Mouse (Mus musculus): ENCODE measurements around the gene Gm49450.
"Not testable (repeated sequence)": the region's sequence is repeated elsewhere in the genome, so short reads cannot be mapped to it uniquely, and the experiment has no call there.

The Gm49450 gene

GRCm38 (mm10) chr15:98927566-98927965 lies 25.8 kb downstream of the Gm49450 start:
- DNase-seq (ENCODE audit: low spot score in 2 of 2), result no peak

- DNase-seq (ENCODE audit: low spot score in 2 of 2), result no peak
Observed at GRCm38 (mm10) chr15:98924682-98925081, 28.7 kb downstream of the Gm49450 start.

- no peak for DNase-seq (ENCODE audit: low spot score in 2 of 2)
Observed at GRCm38 (mm10) chr15:98923031-98923537, 30.3 kb downstream of the Gm49450 start.

DNA sequence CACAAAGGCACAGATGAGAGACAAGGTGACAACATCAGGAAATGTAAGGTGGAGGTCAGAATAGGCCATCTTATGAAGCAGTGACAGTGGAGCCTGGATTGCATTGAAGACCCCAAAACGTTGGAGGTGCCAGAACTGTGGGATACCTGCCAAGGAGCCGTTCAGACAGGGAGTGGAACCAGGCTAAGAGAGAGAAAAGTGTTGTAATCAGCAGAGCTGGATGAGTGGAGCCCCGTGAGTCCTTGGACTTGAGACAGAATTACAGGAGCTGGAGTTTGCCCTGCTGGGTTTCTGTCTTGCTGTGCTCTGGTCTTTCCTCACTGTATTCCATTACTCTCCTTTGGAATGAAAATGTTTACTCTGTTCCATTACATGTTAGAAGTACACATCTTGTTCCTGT lies 30.8 kb downstream of the Gm49450 start:
- no peak for DNase-seq (ENCODE audit: low spot score in 2 of 2)

DNA sequence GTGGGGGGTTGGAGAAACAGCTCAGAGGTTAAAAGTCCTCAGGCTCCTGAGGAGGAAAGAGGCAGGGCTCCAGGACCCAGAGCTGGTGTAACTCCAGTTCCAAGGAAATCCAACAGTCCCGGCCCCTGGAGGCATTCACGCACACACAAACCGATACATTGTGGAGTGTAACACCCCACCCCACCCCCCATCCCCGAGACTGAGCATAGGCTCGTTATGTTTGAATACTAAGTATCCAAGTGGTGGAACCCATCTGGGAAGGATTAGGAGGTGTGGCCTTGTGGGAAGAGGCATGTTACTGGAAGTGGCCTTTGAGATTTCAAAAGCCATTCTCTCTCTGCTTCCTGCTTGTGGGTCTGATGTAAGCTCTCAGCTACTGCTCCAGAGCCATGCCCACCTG lies 31.8 kb downstream of the Gm49450 start:
- DNase-seq (ENCODE audit: low spot score in 2 of 2), result no peak

- DNase-seq (ENCODE audit: low spot score in 2 of 2), result not testable (repeated sequence)
Observed at GRCm38 (mm10) chr15:98918499-98918895, 34.9 kb downstream of the Gm49450 start.

GRCm38 (mm10) chr15:98917538-98918498 lies 35.5 kb downstream of the Gm49450 start, which contains the start of gene Lmbr1l:
Lmbr1l (minus strand) TSS chr15:98918231.
- DNase-seq (ENCODE audit: low spot score in 2 of 2), result peak; percentile 99 to 100

DNA sequence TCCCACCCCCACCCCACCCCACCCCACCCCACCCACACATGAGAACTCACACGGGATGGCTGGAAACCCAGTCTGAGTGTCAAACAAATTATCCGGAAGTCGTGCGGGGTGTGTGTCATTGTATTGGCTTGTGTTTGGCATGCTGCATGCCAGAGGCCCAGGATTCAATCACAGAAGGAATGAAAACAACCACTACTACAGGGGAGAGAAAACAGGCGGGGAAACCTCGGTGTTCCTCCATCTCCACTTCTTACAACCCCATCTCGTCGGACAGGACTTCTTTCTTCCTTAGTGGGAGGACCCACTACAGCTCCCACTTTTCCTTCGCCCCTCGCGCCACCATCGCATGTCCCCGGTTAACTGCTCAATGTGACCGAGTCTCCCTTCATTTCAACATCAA lies 36.3 kb downstream of the Gm49450 start:
- DNase-seq (ENCODE audit: low spot score in 2 of 2), result no peak

DNA sequence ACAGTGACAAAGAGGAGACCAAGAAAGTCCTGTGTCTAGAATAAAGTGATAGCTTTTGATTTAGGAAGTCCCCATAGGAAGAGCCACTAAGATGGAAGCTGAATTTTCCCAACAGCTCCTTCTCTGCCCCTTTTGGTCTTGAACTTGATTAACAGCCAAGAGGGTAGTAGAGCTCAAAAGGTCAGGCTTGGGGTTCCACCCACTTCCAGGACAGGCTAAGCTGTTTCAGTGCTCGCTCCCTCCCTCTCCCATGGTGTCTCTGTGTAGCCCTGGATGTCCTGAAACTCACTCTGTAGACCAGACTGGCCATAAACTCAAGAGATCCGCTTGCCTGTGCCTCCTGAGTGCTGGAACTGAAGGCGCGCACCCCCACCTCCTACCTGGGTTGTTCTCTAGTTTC lies 37.3 kb downstream of the Gm49450 start:
- no peak for DNase-seq (ENCODE audit: low spot score in 2 of 2)

GRCm38 (mm10) chr15:98914903-98915302 lies 38.4 kb downstream of the Gm49450 start:
- no peak for DNase-seq (ENCODE audit: low spot score in 2 of 2)

- no peak for DNase-seq (ENCODE audit: low spot score in 2 of 2)
Observed at GRCm38 (mm10) chr15:98904692-98905091, 48.7 kb downstream of the Gm49450 start.

- DNase-seq (ENCODE audit: low spot score in 2 of 2), result no peak
Observed at GRCm38 (mm10) chr15:98902600-98902999, 50.8 kb downstream of the Gm49450 start.

GRCm38 (mm10) chr15:98901530-98901929 lies 51.8 kb downstream of the Gm49450 start:
- no peak for DNase-seq (ENCODE audit: low spot score in 2 of 2)

DNA sequence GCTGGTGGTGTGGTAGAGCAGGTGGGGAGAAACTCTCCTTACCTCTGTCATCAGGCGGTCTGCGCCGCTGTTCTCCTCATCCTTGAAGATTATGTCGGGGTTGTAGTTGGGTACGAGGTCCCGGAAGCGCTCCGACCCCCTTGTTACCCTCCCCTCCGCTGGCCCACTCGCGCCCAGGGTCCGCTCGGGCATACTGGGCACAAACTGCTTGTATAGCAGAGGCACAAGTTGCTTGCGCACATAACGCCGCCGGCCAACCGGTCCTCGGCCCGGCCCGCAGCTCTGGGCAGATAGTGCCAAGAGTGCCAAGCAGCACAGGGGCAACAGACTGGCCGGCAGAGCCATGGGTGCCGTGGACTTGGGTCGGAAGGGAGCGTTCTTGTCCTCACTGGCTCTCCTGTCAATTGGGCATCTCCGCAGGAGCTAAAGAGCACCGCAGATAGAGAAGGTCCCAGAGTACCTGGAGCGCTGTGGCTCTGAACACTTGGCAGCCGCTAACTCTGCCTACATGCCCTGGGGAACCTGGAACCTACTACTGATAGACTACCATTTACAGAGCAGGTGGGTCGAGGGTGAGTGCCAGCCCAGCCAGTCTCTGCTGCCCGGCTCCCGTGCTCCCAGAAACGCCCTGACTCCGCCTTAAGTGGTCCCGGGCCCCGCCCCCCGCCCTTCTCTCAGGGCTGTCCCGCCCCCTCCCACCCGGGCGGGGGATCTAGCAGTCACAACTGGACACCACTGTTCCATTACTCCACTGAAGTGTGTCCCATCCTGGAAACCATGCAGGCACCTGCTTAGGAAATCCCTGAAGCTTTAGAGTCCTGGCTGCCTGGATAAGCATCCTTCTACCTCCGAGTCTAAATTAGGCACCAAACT lies 55.2 kb downstream of the Gm49450 start, which contains the start of gene Dhh:
Gene Dhh, minus strand, starts transcription at position 613 of the 873 bp plus-strand sequence.
- DNase-seq (ENCODE audit: low spot score in 2 of 2), result no peak

DNA sequence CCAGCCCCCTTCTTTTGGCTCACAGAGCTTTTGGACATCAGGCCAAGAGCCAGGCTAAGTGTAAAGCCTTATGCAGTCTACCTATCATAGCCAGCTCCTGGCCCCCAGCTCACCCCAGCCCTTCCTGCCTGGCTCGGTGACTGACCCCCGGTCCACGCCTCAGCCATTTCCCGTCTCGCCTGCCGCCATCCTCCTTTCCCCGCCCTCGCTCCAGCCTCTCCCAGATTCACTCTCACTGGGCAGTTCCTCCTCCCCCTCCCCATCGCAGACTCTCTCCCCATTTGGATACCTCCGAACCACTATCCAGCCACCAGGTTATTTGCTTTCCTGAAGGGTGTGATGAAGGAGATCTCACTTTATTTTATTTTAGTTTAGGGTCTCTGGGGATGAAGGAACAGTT lies 55.9 kb downstream of the Gm49450 start:
- DNase-seq (ENCODE audit: low spot score in 2 of 2), result no peak

DNA sequence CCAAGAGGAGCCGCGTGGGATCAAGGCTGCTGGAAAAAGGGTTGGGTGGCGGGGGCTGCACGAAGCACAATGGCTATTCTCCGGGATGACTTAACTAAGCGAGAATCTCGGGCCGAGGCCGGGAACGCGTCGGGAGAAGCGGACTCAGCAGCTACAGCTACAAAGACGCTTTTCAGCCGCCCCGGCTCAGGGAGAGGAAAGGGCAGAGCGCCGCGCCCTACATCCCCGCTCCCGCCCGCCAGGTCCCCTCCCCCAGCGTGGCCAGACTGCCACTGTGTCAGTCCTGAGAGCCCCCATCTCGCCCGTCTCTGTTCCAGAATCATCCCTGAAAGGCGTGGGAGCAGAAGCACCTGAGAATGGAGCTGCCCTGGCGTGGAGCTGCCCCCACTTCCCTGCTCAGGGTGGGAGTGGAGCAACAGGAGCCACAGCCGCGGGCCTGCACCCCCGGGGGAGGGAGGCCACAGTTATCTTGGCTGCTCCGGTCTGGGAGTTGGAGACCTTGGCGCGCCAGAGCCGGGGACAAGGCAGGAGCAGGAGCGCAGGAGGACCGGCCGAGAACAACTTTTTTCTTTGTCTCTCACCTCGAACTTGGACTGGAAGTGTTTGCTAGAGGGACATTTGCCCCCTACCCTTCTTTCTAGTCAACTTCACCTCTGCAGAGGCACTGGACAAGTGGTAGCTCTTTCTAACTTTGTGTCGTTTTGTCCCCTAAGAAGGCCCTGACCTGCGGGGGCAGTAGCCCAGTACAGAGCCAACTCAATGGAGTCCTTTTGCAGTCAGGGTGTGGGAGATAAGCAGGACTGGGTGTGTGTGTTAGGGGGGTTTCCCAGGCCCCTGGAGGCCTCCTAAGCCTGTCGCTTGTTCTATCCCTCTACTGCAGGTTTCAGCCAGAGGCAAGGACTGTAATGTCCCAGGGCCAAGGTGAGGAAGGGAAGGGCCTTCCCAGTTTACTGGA lies 57.4 kb downstream of the Gm49450 start:
- DNase-seq (ENCODE audit: low spot score in 2 of 2), result no peak

DNA sequence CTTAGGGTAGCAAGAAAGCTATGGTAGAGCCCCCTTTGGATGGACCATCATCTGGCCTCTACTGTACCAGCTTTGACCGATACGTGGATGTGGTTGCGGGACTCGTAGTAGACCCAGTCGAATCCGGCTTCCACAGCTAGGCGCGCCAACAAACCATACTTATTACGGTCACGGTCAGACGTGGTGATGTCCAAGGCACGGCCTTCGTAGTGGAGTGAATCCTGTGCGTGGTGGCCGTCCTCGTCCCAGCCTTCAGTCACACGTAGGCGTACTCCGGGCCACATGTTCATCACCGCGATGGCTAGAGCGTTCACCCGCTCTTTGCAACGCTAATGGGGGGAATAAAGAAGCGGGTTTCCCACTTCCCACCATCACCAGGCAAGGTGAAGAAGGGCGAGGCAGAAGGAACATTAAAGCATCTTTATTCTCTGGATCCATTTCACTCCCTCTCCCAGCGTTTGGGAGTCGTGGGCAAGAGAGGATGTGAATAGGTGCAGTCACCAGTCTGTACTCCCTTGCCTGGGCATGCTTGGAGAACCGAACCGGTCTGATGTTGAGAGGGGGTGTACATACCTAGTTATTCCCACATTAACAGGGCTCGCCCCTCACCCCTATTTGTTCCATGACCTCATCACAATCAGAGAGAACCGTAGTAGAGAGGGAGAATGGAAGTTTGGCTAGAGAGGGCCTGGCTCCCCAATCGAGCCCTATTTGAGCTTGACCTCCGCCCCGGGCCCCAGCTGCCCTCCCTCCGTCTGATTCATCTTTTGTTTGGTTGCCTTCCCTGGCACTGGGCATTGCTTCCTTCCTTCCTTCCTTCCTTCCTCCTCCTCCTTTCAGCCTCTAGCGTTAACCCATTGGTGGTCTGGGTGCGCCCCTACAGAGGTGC lies 58.4 kb downstream of the Gm49450 start:
- peak in 1 of 2 experiments; percentile 14 for DNase-seq (ENCODE audit: low spot score in 2 of 2)

DNA sequence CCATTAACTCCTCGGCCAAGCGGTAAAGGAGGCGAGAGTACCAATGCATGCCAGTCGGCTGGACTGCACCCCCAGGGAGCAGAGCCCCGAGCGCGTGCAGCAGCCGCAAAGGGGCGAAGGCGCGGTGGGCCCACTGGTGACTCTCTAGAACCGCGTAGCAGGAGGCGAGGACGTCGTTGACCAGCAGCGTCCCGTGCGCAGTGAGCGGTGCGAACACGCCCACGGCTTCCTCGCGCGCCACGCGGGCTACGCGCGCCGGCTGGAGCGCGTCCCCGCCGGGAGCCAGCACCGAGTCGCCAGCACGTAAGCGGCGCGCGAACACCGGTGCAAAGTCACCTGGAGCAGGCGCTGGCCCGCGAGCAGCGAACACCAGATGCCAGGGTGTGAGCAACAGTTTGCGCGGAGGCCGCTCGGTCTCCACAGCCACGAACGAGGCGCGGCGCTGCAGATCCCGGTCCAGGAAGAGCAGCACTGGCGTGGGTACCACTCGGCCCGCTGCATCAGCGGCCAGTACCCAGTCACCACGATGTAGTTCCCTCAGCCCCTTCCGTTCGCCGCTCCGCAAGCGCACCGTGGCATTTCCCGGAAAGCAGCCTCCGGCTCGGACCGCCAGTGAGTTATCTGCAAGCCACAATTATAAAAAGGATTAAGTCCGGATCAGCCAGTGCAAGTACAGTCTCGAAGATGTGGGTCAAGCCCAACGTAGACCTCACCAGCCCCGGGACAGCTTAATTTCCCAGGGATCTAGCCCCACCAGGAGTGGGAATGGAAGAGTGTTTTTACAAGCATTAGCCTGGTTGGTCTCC lies 59.2 kb downstream of the Gm49450 start, which contains the start of gene Rhebl1:
Gene Rhebl1, minus strand, starts transcription at position 601 of the 806 bp plus-strand sequence.
- peak in 1 of 2 experiments; percentile 14 for DNase-seq (ENCODE audit: low spot score in 2 of 2)

- DNase-seq (ENCODE audit: low spot score in 2 of 2), result no peak
Observed at GRCm38 (mm10) chr15:98893036-98893435, 60.3 kb downstream of the Gm49450 start.
